Mouse (Mus musculus) forebrain, embryonic 14.5 days (tissue): Measurements from ENCODE around the gene Pdk2. TPM values are rescaled to one million over a fixed set of nuclear protein-coding genes. Genes with fewer than 3 reads are reported as not detected.
"Not testable (repeated sequence)": the region's sequence is repeated elsewhere in the genome, so short reads cannot be mapped to it uniquely, and the experiment has no call there.

Experiments
- ATAC-seq: fragments of 200-750 bp; cut with Nextera tagmentation; 2 replicates; pipeline ENCODE4 v1.8.0; 2017; ENCODE audit warnings: mild to moderate bottlenecking, moderate library complexity
- DNase-seq: peaks from one replicate; pipeline ENCODE4 v3.0.0-alpha.2; 2015; ENCODE audit warnings: low spot score
- H3K27ac ChIP-seq: fragments of 300-500 bp; sonication (generic); 2 replicates; pipeline ENCODE4 v1.5.1; 2014; ENCODE audit warnings: low read depth, mild to moderate bottlenecking, control low read depth, low read length, moderate library complexity
- H3K27me3 ChIP-seq: fragments of 300-500 bp; sonication (generic); replicated peaks from 2 replicates; pipeline ENCODE4 v1.6.1; 2014; ENCODE audit warnings: low read length, control low read depth, mixed read lengths; ENCODE audit not compliant: control insufficient read depth, insufficient read depth
- H3K36me3 ChIP-seq: fragments of 300-500 bp; sonication (generic); 2 replicates; pipeline ENCODE4 v1.6.1; 2014; ENCODE audit warnings: low read length, control low read depth; ENCODE audit not compliant: control insufficient read depth, insufficient read depth
- H3K4me1 ChIP-seq: fragments of 300-500 bp; sonication (generic); 2 replicates; pipeline ENCODE4 v1.6.1; 2014; ENCODE audit warnings: antibody characterized with exemption, low read length, control low read depth; ENCODE audit not compliant: control insufficient read depth, insufficient read depth
- H3K4me2 ChIP-seq: fragments of 300-500 bp; sonication (generic); 2 replicates; pipeline ENCODE4 v1.6.1; 2014; ENCODE audit warnings: mild to moderate bottlenecking, control low read depth, low read length
- H3K4me3 ChIP-seq: fragments of 300-500 bp; sonication (generic); 2 replicates; pipeline ENCODE4 v1.5.1; 2014; ENCODE audit warnings: low read depth, low read length, control low read depth
- H3K9ac ChIP-seq: fragments of 300-500 bp; sonication (generic); 2 replicates; pipeline ENCODE4 v1.6.1; 2014; ENCODE audit warnings: mild to moderate bottlenecking, low read length, control low read depth, moderate library complexity
- H3K9me3 ChIP-seq: fragments of 300-500 bp; sonication (generic); replicated peaks from 2 replicates; pipeline ENCODE4 v1.6.1; 2016; ENCODE audit warnings: low read length, control low read depth, mixed read lengths; ENCODE audit not compliant: control insufficient read depth
- WGBS: fragments of 180-500 bp; shearing (Covaris S2); extraction: QIAGEN DNeasy Blood & Tissue Kit; methylation state at CpG from one replicate; pipeline ENCODE4 v1.1.7; 2014; 5-methylcytosine and 5-hydroxymethylcytosine counted together
- polyA plus RNA-seq: library from polyadenylated mRNA; unstranded; fragments of >200 nt; fragmentation: Nextera tagmentation; extraction: Ambion mirVana; gene quantifications from 2 replicates; pipeline ENCODE4 v1.2.1, GENCODE M21; 2014

The Pdk2 gene
- polyA plus RNA-seq, 1 experiment from 2014 or later: 20.1 TPM

DNA sequence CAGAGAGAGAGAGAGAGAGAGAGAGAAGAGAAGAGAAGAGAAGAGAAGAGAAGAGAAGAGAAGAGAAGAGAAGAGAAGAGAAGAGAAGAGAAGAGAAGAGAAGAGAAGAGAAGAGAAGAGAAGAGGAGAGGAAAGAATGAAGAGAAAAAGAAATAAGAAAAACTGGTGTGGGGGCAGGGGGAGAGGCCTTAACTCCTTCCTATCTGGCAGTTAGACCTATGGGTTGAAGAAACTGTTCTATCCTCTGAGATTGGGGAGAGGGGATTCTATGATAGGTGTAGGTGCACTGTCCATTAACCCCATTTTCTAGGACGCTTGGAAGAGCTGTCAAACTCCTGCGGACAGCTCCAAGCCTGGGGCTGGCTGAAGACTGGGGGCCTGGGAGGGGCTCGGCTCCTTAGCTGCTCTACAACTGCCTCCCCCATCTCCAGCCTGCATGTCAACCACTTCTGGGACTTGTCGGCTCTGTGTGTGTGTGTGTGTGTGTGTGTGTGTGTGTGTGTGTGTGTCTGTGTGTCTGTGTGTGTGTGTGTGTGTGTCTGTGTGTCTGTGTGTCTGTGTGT is 30.2 kb downstream of the Pdk2 start:
- DNase-seq, ATAC-seq, H3K27me3 ChIP-seq, H3K9me3 ChIP-seq: not testable (repeated sequence)
- H3K4me3 ChIP-seq: peak overlapping the region; percentile 91
- peak overlapping the region; percentile 98 for H3K27ac ChIP-seq
- WGBS: 2% methylated on average over 4 of the region's 4 CpGs
- peak overlapping the region; percentile 92 for H3K4me2 ChIP-seq
- H3K9ac ChIP-seq: peak overlapping the region; percentile 99
- peaks cover 21% of the 10 kb centered on the region for H3K36me3 ChIP-seq
- peaks cover 46% of the 10 kb centered on the region for H3K4me1 ChIP-seq

DNA sequence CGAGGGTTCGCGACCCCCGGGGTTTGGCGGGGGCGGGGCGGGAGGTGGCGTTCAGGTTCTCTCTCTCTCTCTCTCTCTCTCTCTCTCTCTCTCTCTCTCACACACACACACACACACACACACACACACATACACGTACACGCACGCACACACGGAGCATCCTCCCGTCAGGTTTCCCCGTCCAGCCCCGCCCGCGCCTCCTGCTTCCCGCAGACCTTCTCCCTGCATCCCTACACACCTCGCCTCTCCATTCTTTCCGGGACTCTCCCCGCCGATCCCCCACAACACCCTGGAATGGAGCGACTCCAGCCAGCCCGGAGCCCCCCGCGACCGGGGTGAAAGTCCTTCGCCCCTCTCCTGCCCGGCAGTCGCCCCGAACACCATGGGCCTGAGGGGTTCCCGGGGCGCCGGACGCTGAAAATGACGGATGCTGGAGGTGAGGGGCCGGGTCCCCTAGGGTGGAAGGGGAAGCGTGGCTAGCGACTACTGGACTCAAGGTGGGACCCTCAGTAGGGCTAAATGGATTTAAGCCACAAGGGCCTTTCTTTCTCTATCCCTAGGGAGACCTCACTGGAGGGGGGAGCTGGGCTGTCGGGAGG is 30.9 kb downstream of the Pdk2 start:
- peak overlapping the region; percentile 98 for H3K27ac ChIP-seq
- H3K4me1 ChIP-seq: peaks cover 46% of the 10 kb centered on the region
- H3K4me3 ChIP-seq: peak overlapping the region; percentile 91
- 1% methylated on average over 32 of the region's 40 CpGs for WGBS
- peaks cover 21% of the 10 kb centered on the region for H3K36me3 ChIP-seq
- no peaks in the 10 kb centered on the region for H3K27me3 ChIP-seq
- ATAC-seq: peak; percentile 54
- peak overlapping the region; percentile 92 for H3K4me2 ChIP-seq
- DNase-seq: peak; percentile 69
- peak overlapping the region; percentile 99 for H3K9ac ChIP-seq
- H3K9me3 ChIP-seq: no peaks in the 10 kb centered on the region

DNA sequence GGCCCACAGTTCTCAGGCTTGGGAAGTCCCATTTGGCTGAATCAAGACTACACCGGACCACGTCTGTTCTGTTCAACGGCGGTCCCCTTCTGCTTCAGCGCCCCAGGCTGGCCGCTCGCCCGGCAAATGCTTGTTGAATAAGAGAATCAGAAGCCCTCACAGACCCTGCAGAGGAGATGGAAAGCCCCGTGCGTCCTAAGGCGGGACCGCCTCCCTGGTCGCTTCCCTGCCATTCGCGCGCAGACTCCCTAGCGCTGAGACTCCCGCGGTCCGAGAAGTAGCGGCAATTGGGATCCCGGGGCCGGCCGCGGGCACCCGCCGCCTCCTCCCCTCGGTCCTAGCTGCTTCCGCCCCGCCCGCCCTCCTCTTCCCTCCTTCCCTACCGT is 31.5 kb downstream of the Pdk2 start, which contains the start of gene Samd14:
TSS of gene Samd14 (plus strand) at position 251 of the 386 bp plus-strand sequence.
- H3K4me1 ChIP-seq: peaks cover 46% of the 10 kb centered on the region
- peak; percentile 85 for ATAC-seq
- DNase-seq: peak; percentile 94
- peak within 1 kb of the TSS; percentile 98 for H3K27ac ChIP-seq
- H3K36me3 ChIP-seq: peaks cover 21% of the 10 kb centered on the region
- under 1% methylated on average over 32 of the region's 32 CpGs for WGBS
- no peaks in the 10 kb centered on the region for H3K9me3 ChIP-seq
- no peaks in the 10 kb centered on the region for H3K27me3 ChIP-seq
- H3K9ac ChIP-seq: peak within 1 kb of the TSS; percentile 99
- H3K4me2 ChIP-seq: peak within 1 kb of the TSS; percentile 92
- H3K4me3 ChIP-seq: peak within 1 kb of the TSS; percentile 91

DNA sequence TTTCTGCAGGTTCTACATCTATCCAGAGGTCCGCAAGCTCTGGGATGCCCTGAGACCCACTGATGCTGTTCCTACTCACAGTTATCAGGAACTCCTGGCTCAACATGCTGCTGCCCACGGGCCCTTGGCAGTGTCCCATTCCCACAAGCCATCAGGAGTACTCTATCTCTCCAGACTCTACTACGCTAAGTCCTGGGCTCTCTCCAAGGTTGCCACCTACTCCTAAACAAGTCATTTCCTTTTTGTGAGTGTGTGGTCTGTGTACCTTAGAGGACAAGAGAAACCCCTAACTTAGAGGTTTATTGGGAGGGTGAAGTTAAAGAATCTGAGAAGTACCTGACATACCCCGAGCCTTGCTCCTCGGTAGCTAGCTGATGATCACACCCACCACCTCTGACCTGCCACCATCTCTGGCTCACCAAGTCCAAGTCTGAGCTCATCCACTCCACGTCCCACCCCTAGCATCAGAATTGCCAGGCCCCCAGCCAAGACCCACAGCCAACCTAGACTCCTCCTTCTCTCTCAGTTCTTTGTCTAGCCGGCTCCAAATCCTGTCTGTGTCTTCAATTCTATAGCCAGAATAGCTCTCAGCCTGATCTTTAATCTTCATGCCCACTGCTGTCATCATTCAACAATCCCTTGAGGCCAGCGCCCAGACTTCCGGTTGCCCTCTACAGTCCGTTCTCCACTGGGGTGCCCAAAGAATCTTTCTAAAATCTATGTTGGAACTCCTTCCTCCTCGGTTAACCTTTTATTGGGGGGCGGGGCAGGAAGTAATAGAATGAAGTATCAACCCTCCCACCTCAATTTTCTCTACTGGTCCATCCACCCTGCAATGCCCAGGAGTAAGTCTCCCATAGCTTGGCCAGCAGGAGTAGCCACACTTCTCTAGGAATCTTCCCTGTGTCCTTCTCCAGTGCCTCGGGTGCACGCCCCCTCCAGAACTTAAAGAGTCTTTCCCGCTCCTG is 32.2 kb downstream of the Pdk2 start:
- H3K9me3 ChIP-seq: no peaks in the 10 kb centered on the region
- WGBS: 31% methylated on average over 15 of the region's 15 CpGs
- H3K4me1 ChIP-seq: peaks cover 43% of the 10 kb centered on the region
- no peaks in the 10 kb centered on the region for H3K27me3 ChIP-seq
- H3K4me2 ChIP-seq: peak overlapping the region; percentile 92
- H3K9ac ChIP-seq: peak overlapping the region; percentile 99
- ATAC-seq (peak; percentile 6; the same call in 1 of the 2 replicates), DNase-seq (peak; percentile 59)
- peak overlapping the region; percentile 91 for H3K4me3 ChIP-seq
- H3K27ac ChIP-seq: peak overlapping the region; percentile 98
- H3K36me3 ChIP-seq: peaks cover 20% of the 10 kb centered on the region

DNA sequence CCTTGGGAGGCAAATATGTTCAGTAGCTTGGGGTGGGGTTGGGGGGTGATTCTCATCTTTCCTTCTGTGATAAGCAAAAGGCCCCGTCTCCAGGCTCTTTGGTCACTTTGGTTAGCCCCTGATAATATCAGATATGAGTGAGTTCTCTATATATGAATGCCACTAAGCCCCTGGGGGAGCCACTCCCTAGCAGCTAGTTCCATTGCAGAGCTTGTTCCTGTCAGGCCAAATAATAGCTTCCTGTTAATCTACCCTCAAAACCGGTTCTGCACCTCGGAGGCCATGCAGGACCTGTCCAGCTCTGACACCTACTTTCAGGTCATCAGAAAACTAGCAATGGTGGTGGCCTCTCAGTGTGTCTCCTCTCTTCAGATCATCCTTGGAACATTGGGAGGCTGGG is 33.7 kb downstream of the Pdk2 start:
- H3K36me3 ChIP-seq: peaks cover 35% of the 10 kb centered on the region
- ATAC-seq: no peak
- H3K9ac ChIP-seq: 0 out of 2 replicates have a peak overlapping the region, but pooled peaks have one; percentile 60
- no peaks in the 10 kb centered on the region for H3K27me3 ChIP-seq
- peak overlapping the region; percentile 68 for H3K4me2 ChIP-seq
- WGBS: 81% methylated on average over 3 of the region's 3 CpGs
- no peak overlapping the region for H3K4me3 ChIP-seq
- peak overlapping the region; percentile 80 for H3K27ac ChIP-seq
- H3K4me1 ChIP-seq: peaks cover 31% of the 10 kb centered on the region
- no peaks in the 10 kb centered on the region for H3K9me3 ChIP-seq
- DNase-seq: no peak

DNA sequence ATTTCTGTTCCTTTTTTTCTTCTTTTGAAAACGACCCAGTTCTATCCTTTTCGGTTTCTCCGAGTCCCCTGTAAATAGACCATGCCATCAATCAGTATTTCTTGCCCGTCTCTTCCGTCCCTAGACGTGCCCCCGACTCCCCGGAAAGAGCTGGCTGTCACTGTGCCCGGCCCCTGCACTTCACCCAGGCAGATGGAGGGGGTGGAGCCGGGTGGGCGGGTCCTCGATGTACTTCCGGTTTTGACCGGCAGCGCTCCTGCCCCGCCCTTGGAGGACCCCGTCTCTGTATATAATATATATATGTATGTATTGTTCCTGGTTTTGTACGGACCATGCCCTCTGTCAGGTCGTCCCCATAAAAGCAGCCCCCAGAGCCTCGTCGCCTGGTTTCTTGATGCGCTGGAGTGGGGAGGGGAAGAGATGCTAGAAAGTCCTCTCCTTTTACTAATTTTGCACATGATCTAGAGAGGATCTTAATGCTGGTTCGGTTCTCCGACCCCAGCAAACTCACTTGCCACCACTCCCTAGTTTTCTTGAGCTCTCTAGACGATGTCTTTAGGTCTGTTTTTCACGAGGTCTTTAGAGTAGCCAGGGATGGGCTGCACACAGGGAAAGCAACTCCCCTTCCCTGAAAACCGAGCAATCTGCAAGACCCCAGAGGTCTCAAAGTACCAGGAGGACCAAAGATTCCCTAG is 34.5 kb downstream of the Pdk2 start:
- Histone ChIP-seq H3K27ac (peak overlapping the region; percentile 80), H3K4me1 (peaks cover 23% of the 10 kb centered on the region), H3K9me3 (no peaks in the 10 kb centered on the region), H3K4me2 (peak overlapping the region; percentile 68), H3K4me3 (peak overlapping the region; percentile 30), H3K36me3 (peaks cover 42% of the 10 kb centered on the region), H3K27me3 (no peaks in the 10 kb centered on the region), H3K9ac (peak overlapping the region; percentile 60)
- ATAC-seq: peak; percentile 58
- WGBS: 1% methylated on average over 27 of the region's 27 CpGs
- peak; percentile 90 for DNase-seq

DNA sequence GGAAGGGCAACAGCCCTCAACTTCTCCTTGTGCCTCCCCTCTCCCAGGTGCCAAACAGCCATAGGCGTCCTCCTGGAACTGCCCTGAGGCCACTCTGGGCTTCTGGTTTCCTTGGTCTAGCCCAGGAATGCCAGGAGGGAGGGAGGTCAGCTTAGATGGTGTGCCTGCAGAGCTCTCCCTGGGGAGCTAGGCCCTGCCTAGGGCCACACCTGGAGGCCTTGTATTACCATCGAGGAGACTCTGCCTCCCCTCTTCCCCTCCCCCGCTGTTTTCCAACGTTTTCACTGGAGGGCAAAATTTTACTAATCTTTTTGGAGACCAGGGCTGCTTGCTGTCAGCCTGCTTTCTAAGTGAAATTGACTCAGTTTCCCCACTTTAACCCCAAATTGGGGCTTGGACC is 35.1 kb downstream of the Pdk2 start:
- H3K36me3 ChIP-seq: peaks cover 46% of the 10 kb centered on the region
- peaks cover 20% of the 10 kb centered on the region for H3K4me1 ChIP-seq
- H3K27ac ChIP-seq: peak overlapping the region; percentile 80
- no peak for ATAC-seq
- H3K27me3 ChIP-seq: no peaks in the 10 kb centered on the region
- peak overlapping the region; percentile 30; the same call in 1 of the 2 replicates for H3K4me3 ChIP-seq
- H3K9ac ChIP-seq: peak overlapping the region; percentile 60; the same call in 1 of the 2 replicates
- peak overlapping the region; percentile 68 for H3K4me2 ChIP-seq
- peak; percentile 22 for DNase-seq
- H3K9me3 ChIP-seq: no peaks in the 10 kb centered on the region
- WGBS: 32% methylated on average over 4 of the region's 4 CpGs

DNA sequence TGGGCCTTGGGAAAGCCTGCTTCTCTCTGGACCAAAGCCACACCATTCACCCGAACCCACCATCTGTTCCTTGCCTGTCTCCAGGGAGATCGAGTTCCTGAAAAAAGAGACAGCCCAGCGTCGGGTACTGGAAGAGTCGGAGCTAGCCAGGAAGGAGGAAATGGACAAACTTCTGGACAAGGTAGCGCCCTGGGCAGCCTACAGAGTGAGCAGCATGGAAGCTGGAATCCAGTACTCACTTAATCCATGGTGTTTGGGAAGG is 36.3 kb downstream of the Pdk2 start:
- H3K4me1 ChIP-seq: peaks cover 25% of the 10 kb centered on the region
- 62% methylated on average over 6 of the region's 6 CpGs for WGBS
- no peak for ATAC-seq

More for the DNA sequence above, 36.3 kb downstream of the Pdk2 start:
- no peak for DNase-seq
- H3K4me2 ChIP-seq: no peak overlapping the region
- H3K4me3 ChIP-seq: no peak overlapping the region
- H3K27ac ChIP-seq: no peak overlapping the region
- no peak overlapping the region for H3K9ac ChIP-seq
- H3K36me3 ChIP-seq: peaks cover 56% of the 10 kb centered on the region
- no peaks in the 10 kb centered on the region for H3K9me3 ChIP-seq
- H3K27me3 ChIP-seq: no peaks in the 10 kb centered on the region
